Mouse (Mus musculus): ENCODE data around the gene Sfswap.

- TF ChIP-seq CTCF (IDR thresholded peaks at IDR 0.05; ENCODE audit: low read depth, low read length) (no peak), POLR2A (IDR thresholded peaks at IDR 0.05; ENCODE audit: extremely low read depth, insufficient read depth, low read length) (no peak)
Measured at GRCm38 (mm10) chr5:129545787-129546186, 44.8 kb downstream of the Sfswap start.

All from liver, adult 2 months (tissue).